Mouse (Mus musculus): ENCODE measurements around the gene Mrgpra2b. TPM values are rescaled to one million over a fixed set of nuclear protein-coding genes. Genes with fewer than 3 reads are reported as not detected.

Mrgpra2b gene
- polyA plus RNA-seq, 1 experiment = not detected

Other genes starting within 250 kb of the Mrgpra2b start
- not detected in 2 replicates for gene Mrgpra1, start 174.6 kb downstream of the Mrgpra2b start, polyA plus RNA-seq (2012; ENCODE audit: insufficient read depth, insufficient read length, missing spikeins)
- not detected in 2 replicates for gene Mrgpra2a, start 76.7 kb downstream of the Mrgpra2b start, polyA plus RNA-seq (2012; ENCODE audit: insufficient read depth, insufficient read length, missing spikeins)
- not detected in 2 replicates for gene Mrgpra3, start 72.5 kb upstream of the Mrgpra2b start, polyA plus RNA-seq (2012; ENCODE audit: insufficient read depth, insufficient read length, missing spikeins)

Measured in brown adipose tissue, adult 24 weeks (tissue).